Mouse (Mus musculus) cerebellum, adult 2 months (tissue): ENCODE measurements around the gene Dcaf17. TPM values are rescaled to one million over a fixed set of nuclear protein-coding genes. Genes with fewer than 3 reads are reported as not detected.

ENCODE experiments used
- DNase-seq, 2 experiments: peaks; one replicate each; pipeline ENCODE4 v3.0.0; 2021
- H3K27ac ChIP-seq: fragments of 200-500 bp; 2 replicates; pipeline ENCODE4 v1.5.1; 2012; ENCODE audit warnings: low read length, control low read depth, inconsistent platforms; ENCODE audit not compliant: insufficient read depth
- H3K27me3 ChIP-seq: fragments of 200-500 bp; 2 replicates; pipeline ENCODE4 v1.6.1; 2012; ENCODE audit warnings: inconsistent platforms, mild to moderate bottlenecking, low read length, moderate library complexity; ENCODE audit not compliant: control insufficient read depth, insufficient read depth
- H3K4me1 ChIP-seq: fragments of 200-500 bp; 2 replicates; pipeline ENCODE4 v1.6.1; 2011; ENCODE audit warnings: low read length; ENCODE audit not compliant: control insufficient read depth, insufficient read depth
- H3K4me3 ChIP-seq: fragments of 200-500 bp; replicated peaks from 2 replicates; pipeline ENCODE3; 2011; ENCODE audit warnings: mild to moderate bottlenecking, low read depth, low read length, control low read depth; ENCODE audit not compliant: insufficient read depth
- CTCF ChIP-seq: fragments of 200-500 bp; IDR thresholded peaks from 2 replicates; pipeline ENCODE4 v1.5.1; 2011; ENCODE audit warnings: low read depth, mild to moderate bottlenecking, control low read depth, low read length, moderate library complexity, borderline replicate concordance; ENCODE audit not compliant: insufficient read depth
- POLR2A ChIP-seq: fragments of 200-500 bp; IDR thresholded peaks from 2 replicates; pipeline ENCODE4 v1.6.1; 2011; ENCODE audit warnings: low read length, control low read depth, borderline replicate concordance; ENCODE audit not compliant: insufficient read depth
- whole genome bisulfite sequencing: fragments of 180-500 bp; shearing (Covaris S2); methylation state at CpG from one replicate; pipeline ENCODE4 v1.1.7; 2018; 5-methylcytosine and 5-hydroxymethylcytosine counted together
- polyA plus RNA-seq: library from polyadenylated mRNA; depleted of rRNA; stranded (reverse); fragments of >200 nt; gene quantifications from 2 replicates; pipeline ENCODE4 v1.2.3, GENCODE M21; 2012; rRNA removed

Gene Dcaf17
- polyA plus RNA-seq, 1 experiment = 7.4 TPM

DNA sequence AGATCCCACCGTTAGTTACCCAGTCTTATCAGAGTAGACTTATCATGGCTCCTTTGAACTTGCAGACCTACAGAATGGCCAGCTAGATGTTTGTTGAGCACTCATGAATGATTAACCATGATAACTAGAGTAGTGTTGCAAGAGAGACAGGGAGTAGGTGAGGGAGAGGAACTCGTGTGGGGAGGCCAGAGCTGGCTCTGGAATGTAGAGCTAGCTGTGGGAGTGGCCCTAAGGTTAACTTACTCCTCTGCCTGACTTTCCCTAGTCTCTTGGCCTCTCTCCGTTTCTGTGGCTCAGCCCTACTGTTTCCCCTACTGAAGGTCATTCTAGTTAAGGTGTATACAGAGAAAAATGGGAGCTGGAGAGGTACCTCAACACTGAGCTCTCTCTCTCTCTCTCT lies 91.1 kb downstream of the Dcaf17 start:
- H3K4me3 ChIP-seq = no peak overlapping the region
- TF ChIP-seq CTCF = no peak
- no peak for TF ChIP-seq POLR2A
- H3K27me3 ChIP-seq = no peaks in the 10 kb centered on the region
- no peaks in the 10 kb centered on the region; the same call in 1 of the 2 replicates for H3K4me1 ChIP-seq
- H3K27ac ChIP-seq = no peak overlapping the region
- WGBS = 65% methylated on average over 3 of the region's 3 CpGs
- DNase-seq = no peak

DNA sequence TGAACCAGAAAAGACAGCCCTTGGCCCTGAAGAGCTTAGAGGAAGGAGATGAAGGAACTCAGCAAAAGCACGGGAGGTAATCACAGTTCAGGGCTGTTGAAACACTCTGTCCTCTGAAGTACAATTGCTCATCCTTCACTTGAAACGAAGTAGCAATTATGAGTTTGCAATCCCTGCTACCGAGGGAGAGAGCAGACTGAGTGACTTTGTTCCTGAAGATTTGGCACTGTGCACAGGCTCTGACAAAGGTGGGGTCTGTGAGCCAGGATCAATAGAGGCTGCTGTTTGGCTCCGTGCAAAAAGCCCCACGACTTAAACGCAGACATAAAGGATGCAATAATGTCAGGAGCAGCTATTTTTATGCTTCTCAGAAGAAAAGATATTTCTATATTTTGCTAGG lies 92.7 kb downstream of the Dcaf17 start:
- WGBS = 39% methylated on average over 6 of the region's 6 CpGs
- DNase-seq = no peak
- no peak for TF ChIP-seq CTCF
- TF ChIP-seq POLR2A = no peak
- Histone ChIP-seq H3K4me3 (no peak overlapping the region), H3K27me3 (no peaks in the 10 kb centered on the region), H3K27ac (no peak overlapping the region), H3K4me1 (no peaks in the 10 kb centered on the region; the same call in 1 of the 2 replicates)

Other genes with a start within 250 kb of the Dcaf17 start
- gene Tlk1, start 229.6 kb upstream of the Dcaf17 start, polyA plus RNA-seq = 28.2 and 30.4 TPM in 2 replicates
- 13.9 and 14.6 TPM in 2 replicates for gene Mettl8, start 255 bp downstream of the Dcaf17 start, polyA plus RNA-seq
- 1.0 and 1.2 TPM in 2 replicates for gene Cybrd1, start 62.6 kb downstream of the Dcaf17 start, polyA plus RNA-seq
- 129 and 130 TPM in 2 replicates for gene Dync1i2, start 156.4 kb downstream of the Dcaf17 start, polyA plus RNA-seq